Mouse (Mus musculus): ENCODE measurements around the gene Gm49393. TPM values are rescaled to one million over a fixed set of nuclear protein-coding genes. Genes with fewer than 3 reads are reported as not detected.

The Gm49393 gene
- not detected in 2 replicates for polyA plus RNA-seq (2012)

GRCm38 (mm10) chr13:60935490-60935889 lies at the start of gene Gm49393:
TSS of gene Gm49393 (minus strand) at chr13:60935590.

GRCm38 (mm10) chr13:60941884-60942283 lies 6.5 kb upstream of the Gm49393 start, which contains the start of gene Tpbpa:
TSS of gene Tpbpa (minus strand) at chr13:60941984.

GRCm38 (mm10) chr13:60936500-60936901 lies 1.1 kb upstream of the Gm49393 start, which contains the start of the genes Gm49391 and Ctla2a:
TSS of gene Gm49391 (minus strand) at chr13:60936571.
TSS of gene Ctla2a (minus strand) at chr13:60936625.

GRCm38 (mm10) chr13:60904780-60905179 lies 30.6 kb downstream of the Gm49393 start, which contains the start of gene Tpbpb:
TSS of gene Tpbpb (minus strand) at chr13:60904880.

GRCm38 (mm10) chr13:60897328-60897727 lies 38.1 kb downstream of the Gm49393 start, which contains the start of gene Ctla2b:
TSS of gene Ctla2b (minus strand) at chr13:60897447.

GRCm38 (mm10) chr13:60896794-60897193 lies 38.6 kb downstream of the Gm49393 start, which contains the start of gene Gm49392:
TSS of gene Gm49392 (minus strand) at chr13:60896894.

GRCm38 (mm10) chr13:60864281-60864680 lies 71.1 kb downstream of the Gm49393 start, which contains the start of gene 4930486L24Rik:
TSS of gene 4930486L24Rik (minus strand) at chr13:60864475.

Other genes starting within 250 kb of the Gm49393 start
- not detected in 2 replicates for gene BC051665, start 149.2 kb downstream of the Gm49393 start, polyA plus RNA-seq (2012)
- not detected in 2 replicates for gene Ctsll3, start 132.7 kb downstream of the Gm49393 start, polyA plus RNA-seq (2012)
- gene 4930486L24Rik, start 71.1 kb downstream of the Gm49393 start, polyA plus RNA-seq (2012): not detected in 2 replicates
- gene Gm49392, start 38.7 kb downstream of the Gm49393 start, polyA plus RNA-seq (2012): 0.39 TPM in 2 replicates
- gene Ctla2b, start 38.1 kb downstream of the Gm49393 start, polyA plus RNA-seq (2012): 0.53 and 0.96 TPM in 2 replicates
- not detected in 2 replicates for gene Tpbpb, start 30.7 kb downstream of the Gm49393 start, polyA plus RNA-seq (2012)
- gene Gm49391, start 981 bp upstream of the Gm49393 start, polyA plus RNA-seq (2012): not detected in 2 replicates
- gene Ctla2a, start 1.0 kb upstream of the Gm49393 start, polyA plus RNA-seq (2012): 15.8 and 17.1 TPM in 2 replicates
- gene Tpbpa, start 6.4 kb upstream of the Gm49393 start, polyA plus RNA-seq (2012): not detected in 2 replicates
- gene Ctsj, start 70.4 kb upstream of the Gm49393 start, polyA plus RNA-seq (2012): not detected in 2 replicates
- gene Ctsq, start 105.0 kb upstream of the Gm49393 start, polyA plus RNA-seq (2012): not detected in 2 replicates
- gene Ctsr, start 228.7 kb upstream of the Gm49393 start, polyA plus RNA-seq (2012): not detected in 2 replicates

All from megakaryocyte-erythroid progenitor cell, adult 5 weeks (primary cell).